Mouse (Mus musculus) lung, postnatal 10 days (tissue): ENCODE results near the gene Prss16.

Source experiments
- DNase-seq: peaks from one replicate; pipeline ENCODE4 v3.0.0; 2021

The Prss16 gene

GRCm38 (mm10) chr13:22035267-22036148, 26.0 kb upstream of the Prss16 start, which contains the start of the genes Hist1h2ah and Hist1h2bk:
Gene Hist1h2ah, minus strand, starts transcription at chr13:22035568.
Gene Hist1h2bk, plus strand, starts transcription at chr13:22035870.
- peak; percentile 92 for DNase-seq

GRCm38 (mm10) chr13:22034443-22035266, 25.1 kb upstream of the Prss16 start:
- DNase-seq, result no peak

- no peak for DNase-seq
Observed at GRCm38 (mm10) chr13:22033741-22034442, 24.4 kb upstream of the Prss16 start.

- DNase-seq, result no peak
Observed at GRCm38 (mm10) chr13:22030493-22030892, 21.0 kb upstream of the Prss16 start.

- no peak for DNase-seq
Observed at GRCm38 (mm10) chr13:22029928-22030327, 20.4 kb upstream of the Prss16 start.

GRCm38 (mm10) chr13:22028673-22029460, 19.3 kb upstream of the Prss16 start:
- DNase-seq, result peak; percentile 97

GRCm38 (mm10) chr13:22026058-22027031, 16.8 kb upstream of the Prss16 start:
- DNase-seq, result peak; percentile 87

GRCm38 (mm10) chr13:22022241-22022640, 12.7 kb upstream of the Prss16 start:
- peak; percentile 86 for DNase-seq

- DNase-seq, result no peak
Observed at GRCm38 (mm10) chr13:22021581-22021980, 12.0 kb upstream of the Prss16 start.

GRCm38 (mm10) chr13:22020901-22021339, 11.4 kb upstream of the Prss16 start:
- peak; percentile 76 for DNase-seq

GRCm38 (mm10) chr13:22019934-22020835, 10.6 kb upstream of the Prss16 start:
- DNase-seq, result no peak

GRCm38 (mm10) chr13:22015479-22016450, 6.2 kb upstream of the Prss16 start:
- DNase-seq, result peak; percentile 74

GRCm38 (mm10) chr13:22014411-22014845, 4.9 kb upstream of the Prss16 start:
- no peak for DNase-seq

GRCm38 (mm10) chr13:22013716-22014115, 4.2 kb upstream of the Prss16 start:
- DNase-seq, result no peak

- no peak for DNase-seq
Observed at GRCm38 (mm10) chr13:22008707-22009106, 835 bp downstream of the Prss16 start.

- no peak for DNase-seq
Observed at GRCm38 (mm10) chr13:22007872-22008271, 1.7 kb downstream of the Prss16 start.

GRCm38 (mm10) chr13:22007121-22007510, 2.4 kb downstream of the Prss16 start:
- no peak for DNase-seq
